Mouse (Mus musculus): Measurements from ENCODE around the gene Pex1. TPM values are rescaled to one million over a fixed set of nuclear protein-coding genes. Genes with fewer than 3 reads are reported as not detected.

Gene Pex1
- 3.3 and 4.6 TPM in 2 replicates for polyA plus RNA-seq (2012; rRNA removed; ENCODE audit: low replicate concordance)

GRCm38 (mm10) chr5:3595693-3596398 is at the start of gene Pex1:
TSS of gene Pex1 (plus strand) at chr5:3596066.

GRCm38 (mm10) chr5:3571266-3571665 is 24.6 kb upstream of the Pex1 start, which contains the start of gene 1700109H08Rik:
TSS of gene 1700109H08Rik (plus strand) at chr5:3571566.

GRCm38 (mm10) chr5:3596399-3596766 is 517 bp downstream of the Pex1 start, which contains the start of gene Rbm48:
TSS of gene Rbm48 (minus strand) at chr5:3596585.

GRCm38 (mm10) chr5:3650881-3651280 is 55.0 kb downstream of the Pex1 start, which contains the start of gene Tmbim7:
TSS of gene Tmbim7 (plus strand) at chr5:3651181.

GRCm38 (mm10) chr5:3657085-3657484 is 61.2 kb downstream of the Pex1 start, which contains the start of gene Gatad1:
TSS of gene Gatad1 (minus strand) at chr5:3657185.

Other genes starting within 250 kb of the Pex1 start
- 1.2 and 1.7 TPM in 2 replicates for gene Fam133b, start 52.2 kb upstream of the Pex1 start, polyA plus RNA-seq (2012; rRNA removed; ENCODE audit: low replicate concordance)
- 0.18 and 1.1 TPM in 2 replicates for gene 1700109H08Rik, start 24.5 kb upstream of the Pex1 start, polyA plus RNA-seq (2012; rRNA removed; ENCODE audit: low replicate concordance)
- 0.65 and 0.92 TPM in 2 replicates for gene Rbm48, start 519 bp downstream of the Pex1 start, polyA plus RNA-seq (2012; rRNA removed; ENCODE audit: low replicate concordance)
- gene Tmbim7, start 55.1 kb downstream of the Pex1 start, polyA plus RNA-seq (2012; rRNA removed; ENCODE audit: low replicate concordance), result not detected in 2 replicates
- gene Gatad1, start 61.1 kb downstream of the Pex1 start, polyA plus RNA-seq (2012; rRNA removed; ENCODE audit: low replicate concordance), result 30.7 and 39.6 TPM in 2 replicates
- 2.8 and 4.7 TPM in 2 replicates for gene Ankib1, start 206.9 kb downstream of the Pex1 start, polyA plus RNA-seq (2012; rRNA removed; ENCODE audit: low replicate concordance)
- gene Krit1, start 207.1 kb downstream of the Pex1 start, polyA plus RNA-seq (2012; rRNA removed; ENCODE audit: low replicate concordance), result 0.77 and 1.0 TPM in 2 replicates
- 0.19 TPM in 1 of 2 replicates, not detected in the other for gene Lrrd1, start 249.1 kb downstream of the Pex1 start, polyA plus RNA-seq (2012; rRNA removed; ENCODE audit: low replicate concordance)